Mouse (Mus musculus): ENCODE measurements around the gene Tstd1. TPM values are rescaled to one million over a fixed set of nuclear protein-coding genes. Genes with fewer than 3 reads are reported as not detected.

Gene Tstd1
- total and polyA plus RNA-seq, 3 experiments = 0.50 to 1.4 TPM; not detected in 1

- no peak for DNase-seq (ENCODE audit: low read depth, low spot score)
- Histone ChIP-seq H3K9me3 (replicated peaks; ENCODE audit: insufficient read depth, low read length) (no peaks in the 10 kb centered on the region), H3K36me3 (ENCODE audit: control insufficient read depth in 1 of 2, insufficient read depth in 2 of 2, low read length in 2 of 2) (no peaks in the 10 kb centered on the region), H3K79me2 (ENCODE audit: control insufficient read depth, insufficient read depth, low read length, poor library complexity) (no peaks in the 10 kb centered on the region), H3K4me3 (ENCODE audit: control insufficient read depth in 1 of 2, insufficient read depth in 1 of 2, low read depth in 2 of 2, low read length in 2 of 2) (no peak overlapping the region), H3K27me3 (ENCODE audit: control insufficient read depth in 1 of 2, insufficient read depth in 2 of 2, low read length in 2 of 2) (peaks cover 0 to 4% of the 10 kb centered on the region in 2 experiments; a peak in 2 of 4 replicates), H3K4me1 (ENCODE audit: control insufficient read depth in 1 of 2, insufficient read depth in 2 of 2, low read length in 2 of 2) (no peaks in the 10 kb centered on the region), H3K9ac (ENCODE audit: control insufficient read depth, low read depth, low read length, poor library complexity, severe bottlenecking) (no peak overlapping the region), H3K27ac (ENCODE audit: control insufficient read depth, low read depth, low read length) (no peak overlapping the region)
- TF ChIP-seq NRF1 (IDR thresholded peaks at IDR 0.05; ENCODE audit: insufficient read depth, low read depth, low read length, poor library complexity, severe bottlenecking) = no peak
- TF ChIP-seq TAL1 (IDR thresholded peaks at IDR 0.05; ENCODE audit: low read length) = no peak
- no peak for TF ChIP-seq CTCF (IDR thresholded peaks at IDR 0.05 in 2 of 3, conservative IDR thresholded peaks at IDR 0.05 in 1 of 3; ENCODE audit: control insufficient read depth in 1 of 3, insufficient read depth in 1 of 3, low read depth in 2 of 3, low read length in 3 of 3, poor library complexity in 1 of 3, severe bottlenecking in 1 of 3)
- TF ChIP-seq UBTF (IDR thresholded peaks at IDR 0.05; ENCODE audit: borderline replicate concordance, insufficient read depth, low read depth, low read length) = no peak
- no peak for TF ChIP-seq E2F4 (IDR thresholded peaks at IDR 0.05; ENCODE audit: borderline replicate concordance, low read depth, low read length)
- no peak for TF ChIP-seq ZKSCAN1 (IDR thresholded peaks at IDR 0.05; ENCODE audit: low read depth, low read length)
- TF ChIP-seq CHD1 (IDR thresholded peaks at IDR 0.05; ENCODE audit: low read depth, low read length) = no peak
- no peak for TF ChIP-seq MYC (IDR thresholded peaks at IDR 0.05; ENCODE audit: low read depth, low read length)
- no peak for TF ChIP-seq MAFK (IDR thresholded peaks at IDR 0.05; ENCODE audit: borderline replicate concordance, low read depth, low read length)
- TF ChIP-seq ZC3H11A (IDR thresholded peaks at IDR 0.05; ENCODE audit: low read depth, low read length) = no peak
- TF ChIP-seq TBP (IDR thresholded peaks at IDR 0.05; ENCODE audit: low read depth, low read length) = no peak
- no peak for TF ChIP-seq GABPA (IDR thresholded peaks at IDR 0.05; ENCODE audit: low read depth, low read length)
- no peak for TF ChIP-seq MEF2A (IDR thresholded peaks at IDR 0.05; ENCODE audit: extremely low read depth, insufficient replicate concordance, low read depth, low read length, poor library complexity, severe bottlenecking)
- no peak for TF ChIP-seq CHD2 (IDR thresholded peaks at IDR 0.05; ENCODE audit: low read length)
- no peak for TF ChIP-seq ZNF384 (IDR thresholded peaks at IDR 0.05; ENCODE audit: low read depth, low read length)
- no peak for TF ChIP-seq JUND (IDR thresholded peaks at IDR 0.05; ENCODE audit: low read depth, low read length)
- TF ChIP-seq POLR2A (IDR thresholded peaks at IDR 0.05; ENCODE audit: control insufficient read depth in 1 of 2, insufficient read depth in 1 of 2, low read depth in 1 of 2, low read length in 2 of 2, poor library complexity in 1 of 2) = no peak
- no peak for TF ChIP-seq ELF1 (IDR thresholded peaks at IDR 0.05; ENCODE audit: low read depth, low read length)
- TF ChIP-seq TCF12 (IDR thresholded peaks at IDR 0.05; ENCODE audit: low read depth, low read length) = no peak
- TF ChIP-seq MYB (IDR thresholded peaks at IDR 0.05; ENCODE audit: low read depth, low read length) = no peak
These were observed 31.4 kb downstream of the Tstd1 start for GRCm38 (mm10) chr1:171450062-171450461.

GRCm38 (mm10) chr1:171451001-171451400 is 32.3 kb downstream of the Tstd1 start:
- DNase-seq (ENCODE audit: low read depth, low spot score) = no peak
- TF ChIP-seq ZNF384 (IDR thresholded peaks at IDR 0.05; ENCODE audit: low read depth, low read length) = no peak
- Histone ChIP-seq H3K4me1 (ENCODE audit: control insufficient read depth in 1 of 2, insufficient read depth in 2 of 2, low read length in 2 of 2) (no peaks in the 10 kb centered on the region), H3K79me2 (ENCODE audit: control insufficient read depth, insufficient read depth, low read length, poor library complexity) (no peaks in the 10 kb centered on the region), H3K27me3 (ENCODE audit: control insufficient read depth in 1 of 2, insufficient read depth in 2 of 2, low read length in 2 of 2) (peaks cover 0 to 4% of the 10 kb centered on the region in 2 experiments; a peak in 2 of 4 replicates), H3K27ac (ENCODE audit: control insufficient read depth, low read depth, low read length) (no peak overlapping the region), H3K4me3 (ENCODE audit: control insufficient read depth in 1 of 2, insufficient read depth in 1 of 2, low read depth in 2 of 2, low read length in 2 of 2) (no peak overlapping the region), H3K36me3 (ENCODE audit: control insufficient read depth in 1 of 2, insufficient read depth in 2 of 2, low read length in 2 of 2) (no peaks in the 10 kb centered on the region), H3K9me3 (replicated peaks; ENCODE audit: insufficient read depth, low read length) (no peaks in the 10 kb centered on the region), H3K9ac (ENCODE audit: control insufficient read depth, low read depth, low read length, poor library complexity, severe bottlenecking) (no peak overlapping the region)
